Mouse (Mus musculus) E14TG2a.4 (cell line): ENCODE measurements at regions not wholly inside any gene's neighbourhood (a gene's known extent, or its start where the extent isn't known, plus 50 kb on each side); places are given as distances from the start of the nearest gene placed in this dataset.

Source experiments
- H3K27me3 ChIP-seq: 2 replicates; pipeline ENCODE4 v1.6.1; 2014; ENCODE audit warnings: low read length, control low read depth; ENCODE audit not compliant: insufficient read depth
- H3K36me3 ChIP-seq: 2 replicates; pipeline ENCODE4 v1.6.1; 2014; ENCODE audit warnings: low read length, control low read depth; ENCODE audit not compliant: insufficient read depth
- H3K4me1 ChIP-seq: replicated peaks from 2 replicates; pipeline ENCODE4 v1.6.1; 2014; ENCODE audit warnings: low read depth, low read length, control low read depth
- H3K4me3 ChIP-seq: replicated peaks from 2 replicates; pipeline ENCODE4 v1.5.1; 2014; ENCODE audit warnings: mild to moderate bottlenecking, low read length
- H3K9me3 ChIP-seq: 2 replicates; pipeline ENCODE4 v1.6.1; 2014; ENCODE audit warnings: low read length, control low read depth
- CTCF ChIP-seq: conservative IDR thresholded peaks from 2 replicates; pipeline ENCODE4 v1.5.1; 2014; ENCODE audit warnings: low read length
- NANOG ChIP-seq: IDR thresholded peaks from 2 replicates; pipeline ENCODE4 v1.6.1; 2014; ENCODE audit warnings: borderline replicate concordance, low read length, mixed read lengths
- POU5F1 ChIP-seq: IDR thresholded peaks from 2 replicates; pipeline ENCODE4 v1.6.1; 2014; ENCODE audit warnings: low read length, borderline replicate concordance

- no peaks in the 10 kb centered on the region for H3K27me3 ChIP-seq
- no peak overlapping the region for H3K4me3 ChIP-seq
- no peaks in the 10 kb centered on the region for H3K9me3 ChIP-seq
- H3K4me1 ChIP-seq, result peaks cover 9% of the 10 kb centered on the region
- no peak for TF ChIP-seq POU5F1
- no peak for TF ChIP-seq CTCF
- TF ChIP-seq NANOG, result no peak
- no peaks in the 10 kb centered on the region for H3K36me3 ChIP-seq
Measured at GRCm38 (mm10) chr7:129441085-129441617, 150.5 kb upstream of the Wdr11 start.

- H3K27me3 ChIP-seq, result no peaks in the 10 kb centered on the region
- H3K9me3 ChIP-seq, result 0 out of 2 replicates have a peak, but pooled peaks cover 3% of the 10 kb centered on the region
- H3K4me1 ChIP-seq, result no peaks in the 10 kb centered on the region
- H3K4me3 ChIP-seq, result no peak overlapping the region
- H3K36me3 ChIP-seq, result no peaks in the 10 kb centered on the region
- TF ChIP-seq NANOG (no peak), POU5F1 (no peak)
Measured at GRCm38 (mm10) chr7:129469496-129469895, 122.2 kb upstream of the Wdr11 start.

- no peaks in the 10 kb centered on the region for H3K4me1 ChIP-seq
- no peak overlapping the region for H3K4me3 ChIP-seq
- no peaks in the 10 kb centered on the region for H3K27me3 ChIP-seq
- TF ChIP-seq NANOG, result no peak
- no peak for TF ChIP-seq CTCF
- TF ChIP-seq POU5F1, result no peak
- H3K36me3 ChIP-seq, result no peaks in the 10 kb centered on the region
- H3K9me3 ChIP-seq, result peaks cover 12% of the 10 kb centered on the region; the same call in 1 of the 2 replicates
Measured at GRCm38 (mm10) chr7:129483736-129484135, 107.9 kb upstream of the Wdr11 start.

- Histone ChIP-seq H3K9me3 (no peaks in the 10 kb centered on the region), H3K27me3 (no peaks in the 10 kb centered on the region), H3K4me3 (no peak overlapping the region), H3K4me1 (no peaks in the 10 kb centered on the region), H3K36me3 (no peaks in the 10 kb centered on the region)
- TF ChIP-seq CTCF (peak; percentile 62), POU5F1 (no peak)
Measured at GRCm38 (mm10) chr7:129506894-129507293, 84.8 kb upstream of the Wdr11 start.

- H3K9me3 ChIP-seq, result no peaks in the 10 kb centered on the region
- no peaks in the 10 kb centered on the region for H3K36me3 ChIP-seq
- H3K4me3 ChIP-seq, result no peak overlapping the region
- H3K27me3 ChIP-seq, result no peaks in the 10 kb centered on the region; the same call in 1 of the 2 replicates
- H3K4me1 ChIP-seq, result no peaks in the 10 kb centered on the region
- TF ChIP-seq POU5F1 (no peak), CTCF (no peak), NANOG (no peak)
Measured at GRCm38 (mm10) chr7:129509631-129510132, 82.0 kb upstream of the Wdr11 start.

- no peaks in the 10 kb centered on the region; the same call in 1 of the 2 replicates for H3K27me3 ChIP-seq
- no peak overlapping the region for H3K4me3 ChIP-seq
- H3K4me1 ChIP-seq, result no peaks in the 10 kb centered on the region
- no peaks in the 10 kb centered on the region for H3K9me3 ChIP-seq
- TF ChIP-seq CTCF, result no peak
- H3K36me3 ChIP-seq, result no peaks in the 10 kb centered on the region
Measured at GRCm38 (mm10) chr7:129514619-129515018, 77.0 kb upstream of the Wdr11 start.

GRCm38 (mm10) chr7:129524369-129524915 lies 67.2 kb upstream of the Wdr11 start:
- Histone ChIP-seq H3K9me3 (no peaks in the 10 kb centered on the region), H3K27me3 (no peaks in the 10 kb centered on the region), H3K36me3 (no peaks in the 10 kb centered on the region), H3K4me1 (no peaks in the 10 kb centered on the region), H3K4me3 (no peak overlapping the region)
- TF ChIP-seq POU5F1 (no peak), NANOG (no peak), CTCF (no peak)

GRCm38 (mm10) chr7:129525985-129526384 lies 65.7 kb upstream of the Wdr11 start:
- Histone ChIP-seq H3K27me3 (no peaks in the 10 kb centered on the region), H3K36me3 (no peaks in the 10 kb centered on the region), H3K4me1 (no peaks in the 10 kb centered on the region), H3K4me3 (no peak overlapping the region), H3K9me3 (no peaks in the 10 kb centered on the region)
- TF ChIP-seq CTCF (no peak), NANOG (no peak), POU5F1 (no peak)

GRCm38 (mm10) chr7:129528263-129528662 lies 63.4 kb upstream of the Wdr11 start:
- H3K27me3 ChIP-seq, result no peaks in the 10 kb centered on the region
- no peaks in the 10 kb centered on the region for H3K9me3 ChIP-seq
- no peaks in the 10 kb centered on the region for H3K36me3 ChIP-seq
- TF ChIP-seq CTCF, result no peak
- no peak for TF ChIP-seq POU5F1
- TF ChIP-seq NANOG, result no peak
- H3K4me1 ChIP-seq, result no peaks in the 10 kb centered on the region
- H3K4me3 ChIP-seq, result no peak overlapping the region
